In the genomic region with DNA sequence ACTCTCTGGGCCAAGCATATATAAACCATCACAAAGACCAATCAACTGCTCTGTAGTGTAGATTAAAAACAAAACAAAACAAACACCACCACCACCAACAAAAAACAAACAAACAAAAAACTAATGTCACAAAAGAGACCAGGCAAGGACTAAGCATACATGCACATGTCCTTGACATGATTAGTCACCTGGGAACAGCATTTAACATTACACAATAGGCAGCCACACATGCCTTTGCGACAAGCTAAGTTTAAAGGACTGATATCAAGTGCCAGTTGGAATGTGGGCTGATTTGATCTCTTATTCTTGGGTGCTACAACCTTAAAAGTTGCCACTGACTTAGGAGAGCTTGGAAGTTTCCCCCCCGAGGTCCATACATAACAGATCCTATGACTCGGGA, we compare ENCODE assay signal across 24 mouse cellular contexts.
DNase-seq lines count a peak whose midpoint lies in the region; ATAC-seq lines count a peak whose summit lies in the region.
"Had no signal": no experiment of that assay in that cellular context is flagged by ENCODE, and none has a peak within 500 bp of the region (broad histone marks: within the 10 kb centered on the region; RNA-seq: fewer than 3 reads in every experiment).

No protein-coding gene starts in this region.

- H3K9me3 ChIP-seq in lung, embryonic 16.5 days (ENCODE audit: control insufficient read depth, low read length) = no peaks in the 10 kb centered on the region
- H3K9me3 ChIP-seq: embryonic facial prominence, embryonic 10.5 days; embryonic facial prominence, embryonic 12.5 days; forebrain, embryonic 13.5 days; forebrain, embryonic 15.5 days; G1E had no signal

- H3K36me3 ChIP-seq in lung, embryonic 16.5 days (ENCODE audit: control insufficient read depth, insufficient read depth, low read length) = no peaks in the 10 kb centered on the region
- H3K36me3 ChIP-seq: embryonic facial prominence, embryonic 10.5 days; embryonic facial prominence, embryonic 12.5 days; forebrain, embryonic 15.5 days had no signal

- ATAC-seq in lung, embryonic 16.5 days (ENCODE audit: low read depth) = peak; percentile 54; the same call in 1 of the 2 replicates
- ATAC-seq: activated CD4-positive, CD25-positive, alpha-beta regulatory T cell, adult 4 months; CD4-positive, CD25-positive, alpha-beta regulatory T cell, adult 4 months; forebrain, embryonic 13.5 days; forebrain, embryonic 15.5 days; forebrain, postnatal 0 days; Patski had no signal

- no peaks in the 10 kb centered on the region for H3K27me3 ChIP-seq in lung, embryonic 16.5 days (ENCODE audit: control insufficient read depth, insufficient read depth, low read depth, low read length)
- H3K27me3 ChIP-seq: CH12.LX; embryonic facial prominence, embryonic 12.5 days; forebrain, embryonic 13.5 days; forebrain, embryonic 15.5 days; Patski had no signal

- no peak overlapping the region for H3K27ac ChIP-seq in lung, embryonic 16.5 days (ENCODE audit: low read length)
- H3K27ac ChIP-seq: embryonic facial prominence, embryonic 10.5 days; embryonic facial prominence, embryonic 12.5 days; forebrain, embryonic 13.5 days; forebrain, embryonic 15.5 days had no signal

- no peak overlapping the region for H3K4me3 ChIP-seq in lung, embryonic 16.5 days (ENCODE audit: low read length)
- H3K4me3 ChIP-seq: embryonic facial prominence, embryonic 10.5 days; embryonic facial prominence, embryonic 12.5 days; forebrain, embryonic 13.5 days; forebrain, embryonic 15.5 days had no signal

- no peaks in the 10 kb centered on the region for H3K4me1 ChIP-seq in lung, embryonic 16.5 days (replicated peaks; ENCODE audit: control insufficient read depth, insufficient read depth, low read length)
- H3K4me1 ChIP-seq: embryonic facial prominence, embryonic 10.5 days; embryonic facial prominence, embryonic 12.5 days; forebrain, embryonic 13.5 days had no signal

- 56% methylated on average over 3 of the region's 3 CpGs for WGBS in lung, embryonic 16.5 days

- H3K9ac ChIP-seq in lung, embryonic 16.5 days (ENCODE audit: low read length) = no peak overlapping the region
- H3K9ac ChIP-seq: embryonic facial prominence, embryonic 12.5 days; forebrain, embryonic 13.5 days; forebrain, embryonic 15.5 days; forebrain, postnatal 0 days had no signal

- no peak overlapping the region for H3K4me2 ChIP-seq in lung, embryonic 16.5 days (ENCODE audit: low read depth, low read length)
- H3K4me2 ChIP-seq: embryonic facial prominence, embryonic 12.5 days; forebrain, embryonic 13.5 days; forebrain, embryonic 15.5 days had no signal

- peak; percentile 41 for DNase-seq in adrenal gland, adult 2 months
- DNase-seq in adrenal gland, postnatal 14 days = no peak
- no peak for DNase-seq in lung, postnatal 4 days
- peak; percentile 28 for DNase-seq in lung, postnatal 25 days (ENCODE audit: low spot score)
- DNase-seq in lung, postnatal 14 days = no peak
- DNase-seq: adrenal gland, postnatal 10 days; adrenal gland, postnatal 36 days; B cell, adult 2 months; cerebellum, adult 11-12 months; cerebellum, adult 2 months; cerebellum, adult 9-10 months; cerebellum, postnatal 10 days; cerebellum, postnatal 25 days; forebrain, postnatal 0 days had no signal

Comparison
In these comparisons a context has a peak if more than half of its experiments do, and no peak if none do; other contexts are left out.
1. DNase-seq: peak in adrenal gland, adult 2 months (single experiment) and lung, postnatal 25 days (single experiment); none in adrenal gland, postnatal 14 days (single experiment), lung, postnatal 4 days (0 of 2) and lung, postnatal 14 days (single experiment).